Mouse (Mus musculus) forebrain, embryonic 12.5 days (tissue): ENCODE data around the gene 1700003E16Rik. TPM values are rescaled to one million over a fixed set of nuclear protein-coding genes. Genes with fewer than 3 reads are reported as not detected.

Source experiments
- ATAC-seq: fragments of 200-750 bp; cut with Nextera tagmentation; 2 replicates; pipeline ENCODE4 v1.8.0; 2017; ENCODE audit warnings: moderate TSS enrichment; ENCODE audit not compliant: low FRiP score
- H3K27ac ChIP-seq: fragments of 300-500 bp; sonication (generic); 2 replicates; pipeline ENCODE4 v1.5.1; 2016; ENCODE audit warnings: mild to moderate bottlenecking
- H3K27me3 ChIP-seq: fragments of 300-500 bp; sonication (generic); 2 replicates; pipeline ENCODE4 v1.6.1; 2016; ENCODE audit warnings: mild to moderate bottlenecking
- H3K36me3 ChIP-seq: fragments of 300-500 bp; sonication (generic); replicated peaks from 2 replicates; pipeline ENCODE4 v1.6.1; 2016; ENCODE audit warnings: mild to moderate bottlenecking
- H3K4me1 ChIP-seq: fragments of 300-500 bp; sonication (generic); 2 replicates; pipeline ENCODE4 v1.6.1; 2016
- H3K4me2 ChIP-seq: fragments of 300-500 bp; sonication (generic); 2 replicates; pipeline ENCODE4 v1.6.1; 2016; ENCODE audit warnings: mild to moderate bottlenecking, moderate library complexity
- H3K4me3 ChIP-seq: fragments of 300-500 bp; sonication (generic); replicated peaks from 2 replicates; pipeline ENCODE4 v1.5.1; 2016; ENCODE audit warnings: mild to moderate bottlenecking
- H3K9ac ChIP-seq: fragments of 300-500 bp; sonication (generic); 2 replicates; pipeline ENCODE4 v1.6.1; 2016; ENCODE audit warnings: mild to moderate bottlenecking
- H3K9me3 ChIP-seq: fragments of 300-500 bp; sonication (generic); 2 replicates; pipeline ENCODE4 v1.6.1; 2016
- WGBS: fragments of 180-500 bp; shearing (Covaris S2); methylation state at CpG from one replicate; pipeline ENCODE4 v1.1.7; 2016; 5-methylcytosine and 5-hydroxymethylcytosine counted together
- polyA plus RNA-seq: library from polyadenylated mRNA; unstranded; fragments of >200 nt; fragmentation: Nextera tagmentation; extraction: Ambion mirVana; gene quantifications from 2 replicates; pipeline ENCODE4 v1.2.1, GENCODE M21; 2016

Gene 1700003E16Rik
- 1.8 and 2.7 TPM in 2 replicates for polyA plus RNA-seq

GRCm38 (mm10) chr6:83156259-83156684 lies at the start of gene 1700003E16Rik, which contains the start of gene Wdr54:
TSS of gene 1700003E16Rik (plus strand) at chr6:83156404.
TSS of gene Wdr54 (minus strand) at chr6:83156397.
- H3K9ac ChIP-seq: peak within 1 kb of the TSS; percentile 62
- H3K27ac ChIP-seq: peak within 1 kb of the TSS; percentile 19; the same call in 1 of the 2 replicates
- H3K36me3 ChIP-seq: peaks cover 22% of the 10 kb centered on the region
- H3K4me3 ChIP-seq: peak within 1 kb of the TSS; percentile 60
- 2% methylated on average over 32 of the region's 32 CpGs for WGBS
- H3K27me3 ChIP-seq: peaks cover 15% of the 10 kb centered on the region
- peaks cover 28% of the 10 kb centered on the region for H3K4me1 ChIP-seq
- ATAC-seq: peak; percentile 94
- no peaks in the 10 kb centered on the region for H3K9me3 ChIP-seq
- H3K4me2 ChIP-seq: peak within 1 kb of the TSS; percentile 83

GRCm38 (mm10) chr6:83107566-83108400 lies 48.4 kb upstream of the 1700003E16Rik start:
- peaks cover 5% of the 10 kb centered on the region; the same call in 1 of the 2 replicates for H3K36me3 ChIP-seq
- peak overlapping the region; percentile 89; the same call in 1 of the 2 replicates for H3K9ac ChIP-seq
- peak overlapping the region; percentile 91 for H3K4me3 ChIP-seq
- 0 out of 2 replicates have a peak overlapping the region, but pooled peaks have one; percentile 78 for H3K27ac ChIP-seq
- peaks cover 8% of the 10 kb centered on the region for H3K27me3 ChIP-seq
- peak overlapping the region; percentile 90 for H3K4me2 ChIP-seq
- WGBS: 35% methylated on average over 13 of the region's 13 CpGs
- no peaks in the 10 kb centered on the region for H3K9me3 ChIP-seq
- ATAC-seq: peak; percentile 51; the same call in 1 of the 2 replicates
- peaks cover 31% of the 10 kb centered on the region for H3K4me1 ChIP-seq

GRCm38 (mm10) chr6:83108762-83109668 lies 47.2 kb upstream of the 1700003E16Rik start, which contains the start of gene Mrpl53:
TSS of gene Mrpl53 (plus strand) at chr6:83109040.
- Histone ChIP-seq H3K27ac (peak within 1 kb of the TSS; percentile 78), H3K4me3 (peak within 1 kb of the TSS; percentile 91), H3K9ac (peak within 1 kb of the TSS; percentile 89), H3K9me3 (no peaks in the 10 kb centered on the region), H3K27me3 (no peaks in the 10 kb centered on the region), H3K36me3 (peaks cover 5% of the 10 kb centered on the region; the same call in 1 of the 2 replicates), H3K4me1 (peaks cover 23% of the 10 kb centered on the region), H3K4me2 (peak within 1 kb of the TSS; percentile 90)
- under 1% methylated on average over 76 of the region's 76 CpGs for WGBS
- peak; percentile 86 for ATAC-seq

- no peaks in the 10 kb centered on the region for H3K27me3 ChIP-seq
- no peak for ATAC-seq
- no peak overlapping the region for H3K27ac ChIP-seq
- H3K9me3 ChIP-seq: no peaks in the 10 kb centered on the region
- 86% methylated on average over 4 of the region's 4 CpGs for WGBS
- H3K36me3 ChIP-seq: peaks cover 5% of the 10 kb centered on the region; the same call in 1 of the 2 replicates
- H3K4me3 ChIP-seq: no peak overlapping the region
- H3K4me2 ChIP-seq: no peak overlapping the region
- H3K9ac ChIP-seq: no peak overlapping the region
- H3K4me1 ChIP-seq: peaks cover 39% of the 10 kb centered on the region
Observed at GRCm38 (mm10) chr6:83111510-83112136, 44.6 kb upstream of the 1700003E16Rik start.

- H3K27me3 ChIP-seq: no peaks in the 10 kb centered on the region
- no peaks in the 10 kb centered on the region for H3K9me3 ChIP-seq
- 2% methylated on average over 45 of the region's 58 CpGs for WGBS
- H3K4me3 ChIP-seq: peak within 1 kb of the TSS; percentile 83
- peak within 1 kb of the TSS; percentile 96 for H3K4me2 ChIP-seq
- peak within 1 kb of the TSS; percentile 79 for H3K27ac ChIP-seq
- peak; percentile 92 for ATAC-seq
- H3K4me1 ChIP-seq: peaks cover 42% of the 10 kb centered on the region
- peaks cover 34% of the 10 kb centered on the region for H3K36me3 ChIP-seq
- peak within 1 kb of the TSS; percentile 92 for H3K9ac ChIP-seq
Observed at GRCm38 (mm10) chr6:83115011-83115671, 41.1 kb upstream of the 1700003E16Rik start, which contains the start of gene Mogs. TSS of gene Mogs (plus strand) at chr6:83115496.

- no peaks in the 10 kb centered on the region for H3K27me3 ChIP-seq
- no peaks in the 10 kb centered on the region for H3K9me3 ChIP-seq
- H3K36me3 ChIP-seq: peaks cover 34% of the 10 kb centered on the region
- peak; percentile 75 for ATAC-seq
- H3K9ac ChIP-seq: peak overlapping the region; percentile 92
- peak overlapping the region; percentile 83 for H3K4me3 ChIP-seq
- peaks cover 44% of the 10 kb centered on the region for H3K4me1 ChIP-seq
- peak overlapping the region; percentile 79 for H3K27ac ChIP-seq
- 3% methylated on average over 27 of the region's 48 CpGs for WGBS
- peak overlapping the region; percentile 96 for H3K4me2 ChIP-seq
Observed at GRCm38 (mm10) chr6:83115682-83116372, 40.4 kb upstream of the 1700003E16Rik start.

- Histone ChIP-seq H3K27me3 (no peaks in the 10 kb centered on the region), H3K27ac (no peak overlapping the region), H3K4me2 (peak overlapping the region; percentile 96), H3K9ac (peak overlapping the region; percentile 92), H3K9me3 (no peaks in the 10 kb centered on the region), H3K4me3 (peak overlapping the region; percentile 83), H3K4me1 (peaks cover 44% of the 10 kb centered on the region), H3K36me3 (peaks cover 29% of the 10 kb centered on the region)
- ATAC-seq: no peak
- WGBS: 88% methylated on average over 11 of the region's 11 CpGs
Observed at GRCm38 (mm10) chr6:83116373-83117164, 39.6 kb upstream of the 1700003E16Rik start.

- 91% methylated on average over 4 of the region's 4 CpGs for WGBS
- Histone ChIP-seq H3K4me1 (peaks cover 45% of the 10 kb centered on the region), H3K27ac (no peak overlapping the region), H3K9me3 (no peaks in the 10 kb centered on the region), H3K9ac (no peak overlapping the region), H3K4me3 (peak overlapping the region; percentile 83; the same call in 1 of the 2 replicates), H3K4me2 (peak overlapping the region; percentile 6; the same call in 1 of the 2 replicates), H3K27me3 (no peaks in the 10 kb centered on the region), H3K36me3 (peaks cover 29% of the 10 kb centered on the region)
- ATAC-seq: no peak
Observed at GRCm38 (mm10) chr6:83117165-83117438, 39.1 kb upstream of the 1700003E16Rik start.

- H3K4me1 ChIP-seq: peaks cover 50% of the 10 kb centered on the region
Observed at GRCm38 (mm10) chr6:83117616-83118015, 38.6 kb upstream of the 1700003E16Rik start.

GRCm38 (mm10) chr6:83118369-83118768 lies 37.8 kb upstream of the 1700003E16Rik start:
- H3K36me3 ChIP-seq: peaks cover 35% of the 10 kb centered on the region
- peak overlapping the region; percentile 31; the same call in 1 of the 2 replicates for H3K27ac ChIP-seq
- H3K9me3 ChIP-seq: no peaks in the 10 kb centered on the region
- H3K4me2 ChIP-seq: no peak overlapping the region
- no peak overlapping the region for H3K4me3 ChIP-seq
- WGBS: 89% methylated on average over 11 of the region's 11 CpGs
- no peak for ATAC-seq
- no peak overlapping the region for H3K9ac ChIP-seq
- peaks cover 57% of the 10 kb centered on the region for H3K4me1 ChIP-seq
- H3K27me3 ChIP-seq: no peaks in the 10 kb centered on the region

More at GRCm38 (mm10) chr6:83117616-83118015, 38.6 kb upstream of the 1700003E16Rik start:
- Histone ChIP-seq H3K27me3 (no peaks in the 10 kb centered on the region), H3K27ac (no peak overlapping the region), H3K4me2 (no peak overlapping the region), H3K4me3 (no peak overlapping the region), H3K36me3 (peaks cover 29% of the 10 kb centered on the region), H3K9me3 (no peaks in the 10 kb centered on the region), H3K9ac (no peak overlapping the region)
- ATAC-seq: no peak
- 91% methylated on average over 13 of the region's 13 CpGs for WGBS
